Mouse (Mus musculus): ENCODE data around the gene Med22.

DNA sequence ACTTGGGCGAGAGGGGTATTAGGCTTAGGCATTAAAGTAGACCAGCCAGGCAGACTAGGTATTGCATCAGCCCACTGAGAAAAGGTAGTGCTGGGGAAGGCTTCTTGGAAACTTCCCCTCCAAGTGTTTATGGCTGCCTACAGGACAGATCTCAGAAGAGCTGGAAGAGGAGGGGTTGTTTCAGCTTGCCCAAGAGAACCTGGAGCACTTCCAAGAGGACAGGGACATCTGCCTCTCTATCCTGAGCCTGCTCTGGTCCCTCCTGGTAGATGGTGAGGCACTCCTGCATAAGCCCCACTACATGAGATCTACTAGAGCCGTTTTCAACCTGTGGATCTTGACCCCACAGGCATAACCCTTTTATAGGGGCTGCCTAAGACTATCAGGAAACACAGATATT is 39.9 kb upstream of the Med22 start:
- TF ChIP-seq CTCF (IDR thresholded peaks at IDR 0.05; ENCODE audit: control insufficient read depth, insufficient read depth, insufficient read length): no peak
- no peak for TF ChIP-seq MYOG (IDR thresholded peaks at IDR 0.05; ENCODE audit: control insufficient read depth, extremely low read depth, insufficient read length)
- no peak for TF ChIP-seq USF1 (IDR thresholded peaks at IDR 0.05; ENCODE audit: low read depth)
- no peak for TF ChIP-seq FOSL1 (IDR thresholded peaks at IDR 0.05; ENCODE audit: insufficient read depth, low read length, poor library complexity, severe bottlenecking)

Data from C2C12 (cell line).